Mouse (Mus musculus): Measurements from ENCODE around the gene Aqp7.
"Not testable (repeated sequence)": the region's sequence is repeated elsewhere in the genome, so short reads cannot be mapped to it uniquely, and the experiment has no call there.

Gene Aqp7

DNA sequence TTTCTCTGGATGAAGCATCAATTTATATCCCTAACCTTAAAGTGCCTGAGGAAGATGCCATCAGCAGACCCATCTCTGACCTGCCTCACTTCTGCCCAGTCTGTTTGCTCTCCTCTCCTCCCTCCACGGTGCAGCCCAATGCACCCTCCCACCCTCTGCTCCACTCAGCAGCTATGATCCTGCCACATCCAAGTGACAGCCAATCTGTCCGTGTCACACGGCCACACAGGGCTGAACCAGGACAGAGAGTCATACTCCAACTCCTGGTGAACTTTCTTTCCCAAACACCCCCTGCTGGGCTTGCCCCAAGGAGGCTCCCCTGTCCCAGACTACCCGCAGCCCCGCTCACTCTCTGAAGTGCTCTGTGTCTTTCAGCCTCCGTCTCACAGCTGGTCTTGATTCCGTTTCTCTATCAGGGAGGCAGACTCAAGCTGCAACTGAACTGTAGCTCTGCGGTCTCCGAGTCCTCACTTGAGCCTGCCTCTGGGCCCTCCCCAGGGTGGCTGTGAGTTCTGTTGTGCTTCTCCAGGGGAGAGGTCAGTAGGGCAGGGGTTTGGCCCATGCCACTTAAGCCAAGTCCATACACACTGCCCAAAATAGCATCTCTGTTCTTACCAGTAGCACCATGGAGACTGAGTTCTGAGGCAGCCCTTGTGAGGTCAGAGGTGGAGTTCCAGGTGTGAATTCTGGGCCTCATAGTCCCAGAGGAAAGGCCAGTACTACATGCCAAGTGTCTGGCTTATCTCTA lies at the start of gene Aqp7:
TSS of gene Aqp7 (minus strand) at position 616 of the 748 bp plus-strand sequence.
- no peak for DNase-seq

- peak; percentile 29 for DNase-seq
These were observed 49.4 kb upstream of the Aqp7 start for GRCm38 (mm10) chr4:41097381-41097780.

- DNase-seq: no peak
These were observed 48.9 kb upstream of the Aqp7 start for GRCm38 (mm10) chr4:41096794-41097193.

- peak; percentile 72 for DNase-seq
These were observed 48.2 kb upstream of the Aqp7 start for GRCm38 (mm10) chr4:41096169-41096568.

- no peak for DNase-seq
These were observed 46.4 kb upstream of the Aqp7 start for GRCm38 (mm10) chr4:41094361-41094760.

DNA sequence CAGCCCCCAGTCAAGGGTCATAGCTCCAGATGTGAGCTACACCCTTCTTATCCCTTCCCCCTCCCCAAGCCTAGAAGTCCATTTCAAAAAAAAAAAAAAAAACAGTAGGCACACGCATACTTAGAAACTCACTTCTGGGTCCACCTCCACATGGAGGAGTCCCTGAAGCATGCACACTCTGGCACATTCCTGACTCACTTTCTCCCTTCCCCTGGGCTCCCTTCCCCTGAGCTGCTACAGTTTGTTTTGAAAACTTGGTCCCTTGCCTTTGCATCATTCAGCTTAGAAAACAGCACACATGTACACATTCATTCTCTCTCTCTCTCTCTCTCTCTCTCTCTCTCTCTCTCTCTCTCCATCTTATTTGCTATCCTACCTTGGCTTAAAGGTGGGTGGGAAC lies 45.0 kb upstream of the Aqp7 start:
- DNase-seq: no peak

DNA sequence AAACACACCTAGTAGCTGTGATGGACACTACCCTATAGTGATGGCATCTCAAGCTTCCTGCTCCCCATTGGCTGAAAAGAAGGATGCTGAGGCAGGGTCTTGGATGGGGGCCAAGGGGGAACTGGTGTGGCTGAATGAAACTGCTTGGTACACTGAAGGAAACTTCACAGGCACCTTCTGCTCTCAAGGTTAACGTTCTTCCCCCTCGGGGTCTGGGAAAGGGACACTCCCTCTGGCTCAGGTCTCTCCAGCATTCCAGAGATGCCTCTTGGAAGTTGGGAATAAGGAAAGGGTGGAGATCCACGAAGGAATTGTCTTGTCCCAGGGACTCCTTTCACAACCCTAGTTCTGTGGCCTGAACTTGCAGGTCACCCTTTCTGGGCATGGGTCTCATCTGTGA lies 43.5 kb upstream of the Aqp7 start:
- DNase-seq: no peak

- no peak for DNase-seq
These were observed 41.8 kb upstream of the Aqp7 start for GRCm38 (mm10) chr4:41089705-41090104.

DNA sequence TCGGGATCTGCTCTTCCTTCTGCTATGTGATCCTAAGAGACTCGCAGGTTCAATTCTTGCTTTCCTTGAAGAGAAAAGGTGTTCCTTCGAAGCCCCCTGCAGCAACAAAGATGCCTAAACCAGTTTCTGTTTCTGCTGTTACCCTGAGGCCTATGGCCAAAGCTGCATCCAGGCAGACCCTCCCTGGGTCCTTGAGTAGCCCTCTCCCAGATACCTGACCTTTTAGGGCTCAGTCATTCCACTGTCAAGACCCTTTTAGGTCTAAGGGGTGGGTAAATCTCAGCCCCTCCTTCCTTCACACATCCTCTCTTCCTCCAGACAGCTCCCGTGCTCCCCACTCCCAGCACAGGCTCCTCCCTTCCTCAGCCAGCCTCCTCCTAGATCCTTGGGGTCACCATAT lies 41.2 kb upstream of the Aqp7 start:
- DNase-seq: no peak

- no peak for DNase-seq
These were observed 39.7 kb upstream of the Aqp7 start for GRCm38 (mm10) chr4:41087459-41088298.

- no peak for DNase-seq
These were observed 39.0 kb upstream of the Aqp7 start for GRCm38 (mm10) chr4:41086947-41087346.

- DNase-seq: no peak
These were observed 36.9 kb upstream of the Aqp7 start for GRCm38 (mm10) chr4:41084819-41085218.

DNA sequence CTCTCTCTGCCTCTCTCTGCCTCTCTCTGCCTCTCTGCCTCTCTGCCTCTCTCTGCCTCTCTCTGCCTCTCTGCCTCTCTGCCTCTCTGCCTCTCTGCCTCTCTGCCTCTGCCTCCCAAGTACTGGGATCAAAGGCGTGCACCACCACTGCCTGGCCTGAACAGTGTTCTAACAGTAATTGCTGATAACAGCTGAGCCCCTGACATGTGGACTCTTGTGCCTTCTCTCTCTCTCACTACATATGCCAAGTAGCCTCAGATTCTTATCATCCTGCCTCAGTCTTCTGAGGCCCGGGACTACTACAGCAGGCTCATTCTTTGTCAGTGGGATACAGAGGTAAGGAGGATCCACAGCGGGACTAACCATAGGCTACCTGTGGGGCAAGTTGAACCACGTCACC lies 34.9 kb upstream of the Aqp7 start:
- DNase-seq: not testable (repeated sequence)

- no peak for DNase-seq
These were observed 33.8 kb upstream of the Aqp7 start for GRCm38 (mm10) chr4:41081733-41082132.

DNA sequence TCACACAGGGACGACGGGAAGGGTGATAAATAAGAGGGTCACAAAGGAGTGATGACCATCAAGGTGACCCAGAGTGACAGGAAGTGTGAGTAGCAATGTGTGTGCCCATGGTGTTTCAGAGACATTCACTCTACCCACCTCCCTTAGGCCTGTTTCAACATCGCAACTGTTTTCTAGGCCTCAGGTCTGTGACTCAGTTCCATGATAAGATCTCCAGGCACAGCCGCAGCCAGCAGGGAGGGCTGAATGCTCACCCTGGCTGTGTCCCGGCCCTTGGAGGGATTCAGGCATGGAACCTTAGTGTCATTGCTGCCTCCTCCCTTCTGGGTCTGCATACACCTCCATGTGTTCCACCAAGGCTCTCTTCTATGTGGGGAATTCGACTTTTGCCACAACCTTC lies 30.8 kb upstream of the Aqp7 start:
- no peak for DNase-seq

GRCm38 (mm10) chr4:41074461-41074860 lies 26.5 kb upstream of the Aqp7 start:
- DNase-seq: no peak

GRCm38 (mm10) chr4:41073008-41073817 lies 25.3 kb upstream of the Aqp7 start:
- DNase-seq: no peak

- DNase-seq: no peak
These were observed 23.8 kb upstream of the Aqp7 start for GRCm38 (mm10) chr4:41071500-41072429.

DNA sequence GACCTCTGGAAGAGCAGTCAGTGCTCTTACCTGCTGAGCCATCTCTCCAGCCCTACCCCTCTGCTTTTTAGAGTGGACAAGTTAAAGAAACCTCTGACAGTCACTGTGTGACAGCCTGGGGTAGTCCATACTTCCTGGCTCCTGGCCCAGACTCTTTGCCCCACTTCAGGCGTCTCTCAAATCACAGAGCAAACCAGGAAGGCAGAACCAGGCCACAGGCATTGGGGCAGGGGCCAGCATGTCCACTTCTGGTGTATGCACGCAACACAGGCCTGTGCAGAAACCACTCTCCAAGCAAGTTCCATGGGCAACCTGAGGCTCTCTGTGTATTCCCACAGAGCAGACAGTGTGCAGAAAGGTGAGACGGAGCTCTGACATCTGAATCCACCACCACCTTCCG lies 17.3 kb upstream of the Aqp7 start:
- no peak for DNase-seq

GRCm38 (mm10) chr4:41063894-41064673 lies 16.1 kb upstream of the Aqp7 start:
- DNase-seq: no peak

DNA sequence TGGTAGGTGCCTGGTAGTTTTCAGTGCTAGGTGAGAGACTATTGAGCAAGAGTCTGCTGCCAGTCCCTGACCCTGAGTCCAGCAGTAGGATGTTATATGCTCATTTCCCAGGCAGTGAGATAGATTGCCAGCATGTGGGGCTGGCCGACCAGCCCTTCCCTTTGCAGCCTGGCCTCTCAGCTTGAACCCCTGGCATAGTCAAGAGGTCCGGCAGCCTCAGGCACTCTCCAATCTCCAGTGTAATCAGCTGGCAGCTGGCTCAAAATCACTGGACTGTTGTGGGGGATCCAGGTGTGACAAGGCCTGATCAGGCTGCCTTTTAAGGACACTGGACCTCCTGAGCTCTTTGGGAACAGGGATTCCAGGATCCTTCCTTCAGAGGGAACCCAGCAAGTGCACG lies 15.4 kb upstream of the Aqp7 start:
- DNase-seq: no peak
